Mouse (Mus musculus) ES-Bruce4 (cell line): ENCODE measurements around the gene Gm13697.

Source experiments
- EP300 ChIP-seq: IDR thresholded peaks from 2 replicates; pipeline ENCODE4 v1.6.1; 2011; ENCODE audit warnings: low read depth, low read length; ENCODE audit not compliant: insufficient read depth
- POLR2A ChIP-seq: IDR thresholded peaks from one replicate; pipeline ENCODE4 v1.8.1; 2011; ENCODE audit warnings: low read length; ENCODE audit not compliant: insufficient read depth

DNA sequence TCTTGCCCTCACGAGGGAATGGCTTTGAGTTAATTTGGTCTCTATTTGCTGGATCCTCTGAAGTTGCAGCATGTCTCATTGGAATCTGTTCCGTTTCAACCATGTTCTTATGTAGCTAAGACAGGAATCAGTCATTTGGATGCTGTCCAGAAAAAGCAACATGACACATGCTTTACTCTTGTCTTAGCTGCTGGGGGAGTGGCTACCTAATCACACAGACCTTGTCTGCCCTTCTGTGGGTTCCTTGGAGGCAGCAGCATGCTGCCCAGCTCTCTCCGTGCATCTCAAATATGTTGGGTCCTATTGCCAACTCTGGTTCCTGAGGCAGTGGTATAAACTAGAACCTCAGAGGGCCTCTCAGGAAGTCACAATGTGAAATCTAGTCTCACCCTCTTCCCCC lies 33.8 kb downstream of the Gm13697 start:
- TF ChIP-seq POLR2A (no peak), EP300 (no peak)
